Mouse (Mus musculus): Measurements from ENCODE around the gene Zfp106. TPM values are rescaled to one million over a fixed set of nuclear protein-coding genes. Genes with fewer than 3 reads are reported as not detected.

The Zfp106 gene
- polyA plus RNA-seq, 1 experiment from 2014 or later = 30.8 TPM

DNA sequence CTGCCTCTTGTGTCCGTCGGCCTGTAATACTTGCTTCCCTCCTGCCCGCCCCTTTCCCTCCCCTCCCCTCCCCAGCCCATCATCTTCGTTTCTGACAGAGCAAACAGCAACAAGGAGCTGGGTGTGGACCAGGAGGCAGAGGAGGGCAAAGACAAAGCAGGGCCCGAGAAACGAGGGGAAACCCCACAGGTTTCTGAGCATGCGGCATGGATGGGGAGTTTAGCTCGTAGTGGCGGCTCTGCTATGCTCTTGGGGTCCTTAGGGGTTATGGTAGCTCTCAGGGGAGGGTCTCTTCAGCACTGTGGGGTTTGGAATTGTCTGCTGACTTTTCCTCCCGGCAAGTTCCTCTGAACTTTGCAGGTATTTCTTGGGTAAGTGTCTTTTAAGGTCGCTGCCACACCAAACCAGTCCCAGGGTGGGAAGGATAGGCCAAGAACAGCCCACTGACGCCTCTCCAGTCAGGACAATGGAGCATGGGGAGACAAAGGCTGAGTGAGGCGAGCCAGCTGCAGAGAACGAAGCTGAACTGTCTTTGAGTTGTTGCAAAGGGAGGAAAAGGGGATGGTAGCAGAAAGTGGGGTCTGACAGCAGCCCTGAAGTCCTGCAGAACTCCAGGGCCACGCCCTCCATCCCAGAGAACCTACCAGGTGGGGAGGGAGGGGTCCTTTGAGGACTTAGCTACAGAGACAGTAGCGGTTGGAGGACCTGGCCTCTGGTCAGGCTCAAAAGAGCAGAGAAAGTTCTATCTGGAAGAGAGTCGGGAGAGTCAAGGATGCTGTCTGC is 62.3 kb downstream of the Zfp106 start:
- H3K4me3 ChIP-seq (replicated peaks) = no peak overlapping the region
- H3K27me3 ChIP-seq (replicated peaks) = no peaks in the 10 kb centered on the region
- peaks cover 14% of the 10 kb centered on the region for H3K36me3 ChIP-seq
- H3K9ac ChIP-seq (replicated peaks) = no peak overlapping the region
- no peak overlapping the region for H3K4me2 ChIP-seq
- no peak overlapping the region for H3K27ac ChIP-seq (replicated peaks)
- ATAC-seq (ENCODE audit: low FRiP score) = no peak
- 38% methylated on average over 17 of the region's 17 CpGs for WGBS
- H3K9me3 ChIP-seq (replicated peaks) = no peaks in the 10 kb centered on the region
- no peaks in the 10 kb centered on the region; the same call in 1 of the 2 replicates for H3K4me1 ChIP-seq

DNA sequence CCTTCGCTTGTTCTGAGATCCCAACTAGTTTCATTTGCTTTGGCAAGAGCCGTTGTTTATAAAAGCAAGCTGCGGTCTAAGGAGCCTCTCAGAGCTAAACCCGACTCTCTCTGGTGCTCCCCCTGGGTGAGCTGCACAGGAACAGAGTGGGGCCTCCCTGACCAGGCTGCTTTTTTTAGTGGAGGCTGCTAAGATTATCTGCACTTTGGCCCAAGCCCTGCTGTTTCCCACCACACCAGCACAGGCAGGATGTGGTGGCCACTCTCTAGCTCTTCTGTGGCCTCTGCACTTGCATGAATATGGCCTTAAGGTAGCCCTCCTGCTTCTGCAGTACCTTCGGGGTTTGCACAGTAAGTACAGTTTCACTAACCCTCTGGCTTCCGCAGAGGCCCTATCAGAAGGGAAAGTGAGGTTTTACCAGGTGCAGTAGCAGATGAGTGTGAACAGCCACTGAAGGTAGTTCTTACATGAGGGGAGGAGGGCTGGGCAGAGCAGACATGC is 63.6 kb downstream of the Zfp106 start:
- no peaks in the 10 kb centered on the region for H3K9me3 ChIP-seq (replicated peaks)
- no peak overlapping the region for H3K9ac ChIP-seq (replicated peaks)
- ATAC-seq (ENCODE audit: low FRiP score) = no peak
- H3K4me2 ChIP-seq = no peak overlapping the region
- H3K27ac ChIP-seq (replicated peaks) = no peak overlapping the region
- H3K4me1 ChIP-seq = no peaks in the 10 kb centered on the region; the same call in 1 of the 2 replicates
- no peaks in the 10 kb centered on the region for H3K27me3 ChIP-seq (replicated peaks)
- H3K36me3 ChIP-seq = peaks cover 2% of the 10 kb centered on the region; the same call in 1 of the 2 replicates
- WGBS = 82% methylated on average over 6 of the region's 6 CpGs
- H3K4me3 ChIP-seq (replicated peaks) = no peak overlapping the region

DNA sequence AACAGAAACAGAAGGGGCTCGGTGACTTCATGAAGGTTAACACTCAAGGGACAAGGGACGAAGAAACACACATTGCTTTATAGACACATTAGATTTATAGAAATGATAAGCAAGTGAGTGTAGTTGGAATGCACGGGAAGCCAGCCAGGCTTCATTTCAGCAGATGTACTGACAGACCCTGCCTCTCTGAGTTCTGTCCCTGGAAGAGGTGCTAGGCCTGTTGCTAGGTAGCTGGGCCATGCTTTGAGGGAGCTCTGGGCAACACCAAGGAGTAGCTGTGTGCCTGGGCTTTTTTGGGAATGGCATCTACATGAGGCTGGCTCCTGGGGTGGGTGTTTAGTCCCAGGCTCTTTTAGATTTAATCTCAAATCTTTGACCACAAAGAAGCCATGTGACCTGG is 67.1 kb downstream of the Zfp106 start:
- Histone ChIP-seq H3K4me3 (replicated peaks) (no peak overlapping the region), H3K36me3 (no peaks in the 10 kb centered on the region), H3K27ac (replicated peaks) (no peak overlapping the region), H3K4me2 (no peak overlapping the region), H3K9ac (replicated peaks) (no peak overlapping the region), H3K9me3 (replicated peaks) (no peaks in the 10 kb centered on the region), H3K27me3 (replicated peaks) (no peaks in the 10 kb centered on the region), H3K4me1 (no peaks in the 10 kb centered on the region; the same call in 1 of the 2 replicates)
- WGBS = 88% methylated on average over 3 of the region's 3 CpGs
- ATAC-seq (ENCODE audit: low FRiP score) = no peak

DNA sequence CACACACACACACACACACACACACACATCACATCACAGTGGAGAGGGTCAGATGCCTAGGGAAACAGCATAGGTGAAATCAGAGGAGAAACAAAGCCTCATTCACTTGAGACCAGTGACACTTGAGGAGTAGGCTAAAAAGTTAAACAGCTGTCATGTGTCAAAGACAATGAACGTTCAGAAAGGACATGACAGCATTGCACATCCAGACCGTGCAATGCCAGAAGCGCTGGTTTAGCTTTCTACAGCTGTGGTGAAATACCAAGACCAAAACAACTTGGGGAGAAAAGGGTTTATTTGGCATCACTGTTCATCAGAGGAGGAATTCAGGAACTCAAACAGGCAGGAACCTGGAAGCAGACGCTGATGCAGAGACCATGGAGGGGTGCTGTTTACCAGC is 70.4 kb downstream of the Zfp106 start:
- Histone ChIP-seq H3K4me3 (replicated peaks) (no peak overlapping the region), H3K9me3 (replicated peaks) (no peaks in the 10 kb centered on the region), H3K4me1 (no peaks in the 10 kb centered on the region), H3K36me3 (no peaks in the 10 kb centered on the region), H3K27me3 (replicated peaks) (no peaks in the 10 kb centered on the region), H3K27ac (replicated peaks) (no peak overlapping the region), H3K4me2 (no peak overlapping the region), H3K9ac (replicated peaks) (no peak overlapping the region)
- ATAC-seq (ENCODE audit: low FRiP score) = no peak
- 78% methylated on average over 4 of the region's 4 CpGs for WGBS

DNA sequence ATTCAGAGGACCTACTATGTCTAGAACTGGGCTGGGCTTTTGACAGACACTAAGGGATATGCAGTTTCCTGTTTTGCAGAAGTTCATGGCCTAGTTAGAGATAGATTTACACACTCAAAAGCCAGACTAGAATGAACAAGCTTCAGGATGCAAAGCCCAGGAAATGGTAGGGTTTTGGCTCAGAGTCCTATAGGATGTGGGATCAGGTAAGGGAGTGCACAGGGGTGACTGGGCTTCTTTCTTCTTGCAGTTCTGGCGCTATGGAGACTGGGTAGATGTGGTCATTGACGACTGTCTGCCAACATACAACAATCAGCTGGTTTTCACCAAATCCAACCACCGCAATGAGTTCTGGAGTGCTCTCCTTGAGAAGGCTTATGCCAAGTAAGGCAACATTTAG is 79.4 kb downstream of the Zfp106 start:
- Histone ChIP-seq H3K4me1 (no peaks in the 10 kb centered on the region), H3K36me3 (no peaks in the 10 kb centered on the region), H3K4me2 (no peak overlapping the region), H3K4me3 (replicated peaks) (no peak overlapping the region), H3K27me3 (replicated peaks) (no peaks in the 10 kb centered on the region), H3K27ac (replicated peaks) (no peak overlapping the region), H3K9ac (replicated peaks) (no peak overlapping the region), H3K9me3 (replicated peaks) (no peaks in the 10 kb centered on the region)
- 96% methylated on average over 3 of the region's 3 CpGs for WGBS
- ATAC-seq (ENCODE audit: low FRiP score) = no peak

DNA sequence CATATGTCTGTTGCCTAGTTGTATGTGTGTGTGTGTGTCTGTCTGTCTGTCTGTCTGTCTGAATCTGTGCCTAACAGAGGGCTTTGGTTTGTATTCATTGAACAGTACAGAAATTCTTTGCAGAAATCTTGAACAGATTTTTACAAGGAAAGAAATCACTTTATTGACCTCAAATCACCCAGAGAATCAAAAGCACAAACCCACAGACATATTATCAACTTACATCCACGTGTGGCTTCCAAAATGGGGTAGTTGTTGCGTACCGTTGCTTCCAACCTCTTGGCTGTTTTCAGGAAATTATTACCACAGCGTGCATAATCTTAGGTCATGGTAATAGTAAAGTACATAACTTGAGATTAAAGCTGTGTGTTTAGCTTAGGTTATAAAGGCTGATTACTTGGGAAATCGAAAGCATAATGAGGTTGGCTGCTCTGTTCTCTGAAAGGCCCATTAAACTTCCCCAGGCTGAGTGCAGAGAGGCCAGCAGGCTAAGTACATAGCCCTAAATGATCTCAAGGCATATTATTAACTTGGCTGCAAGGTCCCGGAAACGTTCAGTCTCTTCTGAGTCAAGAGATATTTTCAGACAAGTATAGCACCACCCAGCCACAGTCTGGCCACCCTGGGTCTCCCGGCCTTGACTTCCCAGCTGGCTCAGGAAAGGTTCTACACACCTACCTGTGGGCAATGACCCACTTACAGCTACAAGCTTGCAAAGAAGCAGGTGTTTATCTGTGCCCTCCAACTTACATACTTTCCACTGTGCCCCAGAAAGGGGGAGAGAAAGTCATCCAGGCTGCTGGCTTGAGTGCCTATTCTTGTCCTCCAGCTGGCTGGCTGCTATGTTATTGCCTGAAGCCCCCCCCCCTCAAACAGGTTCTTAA is 80.9 kb downstream of the Zfp106 start:
- WGBS = 70% methylated on average over 8 of the region's 8 CpGs
- no peaks in the 10 kb centered on the region for H3K27me3 ChIP-seq (replicated peaks)
- no peaks in the 10 kb centered on the region for H3K36me3 ChIP-seq
- H3K9ac ChIP-seq (replicated peaks) = no peak overlapping the region
- H3K4me3 ChIP-seq (replicated peaks) = no peak overlapping the region
- H3K4me2 ChIP-seq = no peak overlapping the region
- no peak overlapping the region for H3K27ac ChIP-seq (replicated peaks)
- ATAC-seq (ENCODE audit: low FRiP score) = no peak
- no peaks in the 10 kb centered on the region for H3K4me1 ChIP-seq
- H3K9me3 ChIP-seq (replicated peaks) = no peaks in the 10 kb centered on the region

DNA sequence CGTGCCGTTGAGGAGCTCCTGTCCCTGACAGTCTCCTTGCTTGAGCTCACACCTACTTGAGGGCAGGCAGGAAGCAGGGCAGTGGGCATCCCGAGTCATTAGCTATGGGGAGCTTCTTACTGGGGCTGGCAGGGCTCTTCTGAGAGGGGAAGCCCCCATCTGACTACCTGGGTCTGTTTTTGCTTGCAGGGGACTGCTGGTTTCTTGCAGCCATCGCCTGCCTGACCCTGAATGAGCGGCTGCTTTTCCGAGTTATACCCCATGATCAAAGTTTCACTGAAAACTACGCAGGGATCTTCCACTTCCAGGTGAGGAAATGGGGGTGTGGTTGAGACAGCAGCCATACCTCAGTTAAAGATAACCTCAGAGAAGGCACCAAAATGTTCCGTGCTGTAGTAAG is 81.7 kb downstream of the Zfp106 start:
- Histone ChIP-seq H3K4me3 (replicated peaks) (no peak overlapping the region), H3K27me3 (replicated peaks) (no peaks in the 10 kb centered on the region), H3K9me3 (replicated peaks) (no peaks in the 10 kb centered on the region), H3K4me1 (no peaks in the 10 kb centered on the region), H3K36me3 (no peaks in the 10 kb centered on the region), H3K4me2 (no peak overlapping the region), H3K27ac (replicated peaks) (no peak overlapping the region), H3K9ac (replicated peaks) (no peak overlapping the region)
- WGBS = 77% methylated on average over 8 of the region's 8 CpGs
- ATAC-seq (ENCODE audit: low FRiP score) = no peak

DNA sequence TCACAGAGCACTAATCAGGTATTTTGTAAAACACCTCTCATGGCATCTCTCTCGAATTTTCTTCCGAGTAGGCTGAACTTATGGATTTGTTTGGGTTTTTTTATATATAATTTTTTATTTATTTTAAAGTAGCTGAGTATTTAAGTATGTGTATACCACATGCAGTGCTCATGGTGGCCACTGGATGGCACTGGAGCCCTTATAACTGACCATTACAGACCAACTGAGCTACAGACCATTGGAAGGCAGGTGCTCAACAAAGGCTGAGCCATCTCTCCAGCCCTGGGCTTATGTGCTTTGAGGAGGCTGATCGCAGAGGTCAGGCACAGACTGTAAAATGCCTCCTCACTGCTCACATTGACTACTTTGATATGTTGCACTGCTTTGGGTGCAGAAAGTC is 85.0 kb downstream of the Zfp106 start:
- Histone ChIP-seq H3K4me3 (replicated peaks) (no peak overlapping the region), H3K9ac (replicated peaks) (no peak overlapping the region), H3K36me3 (no peaks in the 10 kb centered on the region), H3K4me2 (no peak overlapping the region), H3K27ac (replicated peaks) (no peak overlapping the region), H3K27me3 (replicated peaks) (no peaks in the 10 kb centered on the region), H3K9me3 (replicated peaks) (no peaks in the 10 kb centered on the region), H3K4me1 (no peaks in the 10 kb centered on the region)
- ATAC-seq (ENCODE audit: low FRiP score) = no peak
- 49% methylated on average over 3 of the region's 3 CpGs for WGBS

DNA sequence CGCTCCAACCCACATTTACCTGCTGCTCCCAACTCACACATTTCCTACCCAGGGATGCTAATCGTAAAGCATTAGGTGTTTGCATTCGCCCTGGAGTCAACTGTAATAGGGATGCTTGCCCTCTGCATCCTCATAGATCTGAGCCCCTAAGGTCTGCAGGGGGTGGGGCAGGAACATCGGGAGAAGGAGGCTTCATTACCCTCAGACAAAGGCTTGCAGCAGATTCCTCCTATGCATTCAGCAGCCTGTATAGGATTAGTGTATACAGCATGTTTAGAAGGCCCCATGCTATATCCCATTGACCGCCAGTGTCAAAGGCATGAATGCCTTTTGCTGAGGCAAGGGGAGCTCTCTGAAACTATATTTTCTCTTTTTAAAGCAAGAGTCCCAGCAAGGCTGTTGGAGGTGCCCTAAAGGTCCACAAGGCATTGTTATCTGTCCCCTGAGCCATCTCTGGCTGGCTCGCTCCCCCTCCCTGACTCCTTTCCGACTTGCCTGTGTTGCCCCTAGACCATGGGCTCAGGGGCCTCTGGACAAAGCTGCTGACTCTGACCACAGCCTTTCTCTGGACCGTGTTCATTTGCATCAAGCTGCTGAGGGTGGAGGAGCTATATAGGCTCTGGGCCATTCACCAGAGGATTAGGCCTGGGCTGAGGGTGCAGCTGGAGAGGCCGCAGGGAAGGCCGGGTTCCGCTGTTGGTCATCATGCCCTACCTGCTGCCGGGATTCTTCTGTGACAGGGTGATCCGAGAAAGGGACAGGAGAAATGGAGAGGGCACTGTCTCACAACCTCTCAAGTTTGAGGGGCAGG is 87.2 kb downstream of the Zfp106 start:
- no peaks in the 10 kb centered on the region for H3K4me1 ChIP-seq
- 68% methylated on average over 13 of the region's 13 CpGs for WGBS

DNA sequence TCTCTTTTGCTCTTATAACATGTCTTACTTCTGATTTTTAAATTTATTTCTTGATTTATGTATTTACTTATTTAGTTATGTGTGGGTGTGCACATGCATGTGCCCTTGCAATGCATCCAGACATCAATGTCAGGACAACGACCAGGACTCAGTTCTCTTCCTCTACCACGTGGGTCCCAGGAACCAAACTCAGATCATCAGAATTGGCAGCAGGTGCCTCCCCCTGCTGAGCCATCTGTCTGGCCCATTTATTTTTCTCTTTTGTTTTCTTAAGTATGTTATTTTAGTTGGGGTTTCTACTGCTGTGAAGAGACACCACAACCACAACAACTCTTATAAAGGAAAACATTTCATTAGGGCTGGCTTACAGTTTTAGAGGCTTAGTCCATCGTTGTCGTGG is 92.8 kb downstream of the Zfp106 start:
- WGBS = 76% methylated on average over 4 of the region's 4 CpGs
- no peak overlapping the region for H3K27ac ChIP-seq (replicated peaks)

More for the DNA sequence above, 87.2 kb downstream of the Zfp106 start:
- Histone ChIP-seq H3K27me3 (replicated peaks) (no peaks in the 10 kb centered on the region), H3K9me3 (replicated peaks) (no peaks in the 10 kb centered on the region), H3K36me3 (no peaks in the 10 kb centered on the region), H3K4me3 (replicated peaks) (no peak overlapping the region), H3K4me2 (no peak overlapping the region), H3K27ac (replicated peaks) (no peak overlapping the region), H3K9ac (replicated peaks) (no peak overlapping the region)
- ATAC-seq (ENCODE audit: low FRiP score) = no peak

DNA sequence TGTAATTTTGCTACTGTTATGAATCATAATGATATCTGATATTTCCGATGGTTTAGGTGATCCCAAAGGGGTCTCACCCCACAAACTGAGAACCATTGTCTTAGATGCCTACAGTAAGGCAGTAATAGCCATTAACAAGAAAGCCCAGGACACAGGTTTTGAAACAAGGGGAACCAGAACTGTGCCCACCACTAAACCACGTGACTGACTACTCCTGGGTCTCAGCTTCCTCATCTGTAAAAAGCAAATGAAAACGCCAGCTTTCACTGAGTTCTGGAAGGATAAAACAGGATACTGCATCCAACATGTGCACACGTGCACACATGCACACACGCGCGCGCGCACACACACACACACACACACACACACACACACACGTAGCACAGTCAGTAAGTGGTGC is 93.9 kb downstream of the Zfp106 start:
- 85% methylated on average over 10 of the region's 10 CpGs for WGBS
- H3K4me1 ChIP-seq = no peaks in the 10 kb centered on the region
- no peak overlapping the region for H3K4me3 ChIP-seq (replicated peaks)
- no peaks in the 10 kb centered on the region for H3K36me3 ChIP-seq
- no peaks in the 10 kb centered on the region for H3K27me3 ChIP-seq (replicated peaks)
- H3K9me3 ChIP-seq (replicated peaks) = no peaks in the 10 kb centered on the region
- no peak overlapping the region for H3K27ac ChIP-seq (replicated peaks)
- no peak overlapping the region for H3K9ac ChIP-seq (replicated peaks)
- ATAC-seq (ENCODE audit: low FRiP score) = no peak
- H3K4me2 ChIP-seq = no peak overlapping the region

More for the DNA sequence above, 92.8 kb downstream of the Zfp106 start:
- no peak for ATAC-seq (ENCODE audit: low FRiP score)
- Histone ChIP-seq H3K4me2 (no peak overlapping the region), H3K4me3 (replicated peaks) (no peak overlapping the region), H3K36me3 (no peaks in the 10 kb centered on the region), H3K4me1 (no peaks in the 10 kb centered on the region), H3K27me3 (replicated peaks) (no peaks in the 10 kb centered on the region), H3K9me3 (replicated peaks) (no peaks in the 10 kb centered on the region), H3K9ac (replicated peaks) (no peak overlapping the region)
